Mouse (Mus musculus): Measurements from ENCODE around the gene Mymk. TPM values are rescaled to one million over a fixed set of nuclear protein-coding genes. Genes with fewer than 3 reads are reported as not detected.

The Mymk gene
- total RNA-seq, 2 experiments from 2014 or later: 2.0 to 5.7 TPM

Other genes with a start within 250 kb of the Mymk start
- gene Abo, start 207.2 kb downstream of the Mymk start, total RNA-seq (2021): not detected
- gene Surf6, start 169.3 kb downstream of the Mymk start, total RNA-seq (2021): 10 to 100 TPM in 1 of 2 experiments, 1 to 10 TPM in 1; 9.1 to 11.1 TPM
- 10 to 100 TPM; 14.4 to 17.2 TPM for gene Med22, start 161.5 kb downstream of the Mymk start, total RNA-seq (2021)
- 100 to 1,000 TPM; 206 to 267 TPM for gene Rpl7a, start 161.4 kb downstream of the Mymk start, total RNA-seq (2021)
- 10 to 100 TPM; 10.7 to 12.3 TPM for gene Surf2, start 155.8 kb downstream of the Mymk start, total RNA-seq (2021)
- 10 to 100 TPM; 35.5 to 38.8 TPM for gene Surf1, start 155.6 kb downstream of the Mymk start, total RNA-seq (2021)
- 10 to 100 TPM; 66.4 to 71.4 TPM for gene Surf4, start 138.3 kb downstream of the Mymk start, total RNA-seq (2021)
- gene Stkld1, start 138.1 kb downstream of the Mymk start, total RNA-seq (2021): not detected
- gene Rexo4, start 107.8 kb downstream of the Mymk start, total RNA-seq (2021): 10 to 100 TPM; 13.6 to 17.1 TPM
- not detected for gene Adamts13, start 98.8 kb downstream of the Mymk start, total RNA-seq (2021)
- 10 to 100 TPM; 27.0 to 30.6 TPM for gene Cacfd1, start 62.3 kb downstream of the Mymk start, total RNA-seq (2021)
- gene Slc2a6, start 44.2 kb downstream of the Mymk start, total RNA-seq (2021): not detected
- 10 to 100 TPM in 1 of 2 experiments, 1 to 10 TPM in 1; 7.7 to 10.4 TPM for gene Adamtsl2, start 7.2 kb upstream of the Mymk start, total RNA-seq (2021)
- gene Fam163b, start 70.3 kb upstream of the Mymk start, total RNA-seq (2021): not detected
- not detected for gene Dbh, start 93.1 kb upstream of the Mymk start, total RNA-seq (2021)
- gene Sardh, start 176.2 kb upstream of the Mymk start, total RNA-seq (2021): 1 to 10 TPM in 1 of 2 experiments, under 1 TPM in 1; 0.82 to 1.4 TPM